Mouse (Mus musculus): ENCODE results near the gene Cst11.
"Not testable (repeated sequence)": the region's sequence is repeated elsewhere in the genome, so short reads cannot be mapped to it uniquely, and the experiment has no call there.

The Cst11 gene

DNA sequence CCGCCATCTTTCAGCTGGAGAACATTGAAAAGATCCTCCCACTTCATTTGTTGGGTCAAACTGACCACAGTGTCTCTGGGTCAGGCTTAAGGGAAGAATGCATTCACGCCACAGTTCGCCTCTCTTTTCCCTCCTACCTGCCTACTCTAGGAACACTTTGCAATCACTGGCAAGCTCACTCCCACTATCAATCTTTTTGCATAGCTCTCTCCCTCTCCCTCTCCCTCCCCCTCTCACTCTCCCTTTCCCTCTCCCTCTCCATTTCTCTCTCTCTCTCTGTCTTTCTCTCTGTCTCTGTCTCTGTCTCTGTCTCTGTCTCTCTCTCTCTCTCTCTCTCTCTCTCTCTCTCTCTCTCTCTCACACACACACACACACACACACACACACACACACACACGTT, at the start of gene Cst11:
TSS of gene Cst11 (minus strand) at position 101 of the 400 bp plus-strand sequence.
- not testable (repeated sequence) for DNase-seq

DNA sequence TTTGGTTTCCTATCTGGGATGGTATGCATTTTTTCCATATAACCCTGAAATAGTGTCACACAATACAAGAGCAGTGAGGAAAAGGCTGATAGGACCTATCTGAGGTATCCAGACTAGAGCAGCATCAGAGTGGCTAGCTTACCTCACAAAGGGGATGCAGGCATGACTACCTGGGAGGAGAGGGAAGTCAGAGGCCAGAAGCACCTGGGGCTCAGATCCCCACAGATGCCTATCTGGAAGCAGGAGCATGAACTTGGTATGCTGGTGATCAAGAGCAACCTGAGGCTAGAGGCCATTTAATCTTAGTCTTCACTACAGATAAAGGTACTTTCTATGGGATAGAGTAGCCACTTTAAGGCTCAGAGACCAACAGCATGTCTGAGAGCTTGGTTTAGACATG, 48.6 kb upstream of the Cst11 start, which contains the start of gene Cst13:
TSS of gene Cst13 (plus strand) at position 173 of the 400 bp plus-strand sequence.
- DNase-seq: no peak

GRCm38 (mm10) chr2:148806696-148807095, 35.4 kb upstream of the Cst11 start:
- DNase-seq: no peak

DNA sequence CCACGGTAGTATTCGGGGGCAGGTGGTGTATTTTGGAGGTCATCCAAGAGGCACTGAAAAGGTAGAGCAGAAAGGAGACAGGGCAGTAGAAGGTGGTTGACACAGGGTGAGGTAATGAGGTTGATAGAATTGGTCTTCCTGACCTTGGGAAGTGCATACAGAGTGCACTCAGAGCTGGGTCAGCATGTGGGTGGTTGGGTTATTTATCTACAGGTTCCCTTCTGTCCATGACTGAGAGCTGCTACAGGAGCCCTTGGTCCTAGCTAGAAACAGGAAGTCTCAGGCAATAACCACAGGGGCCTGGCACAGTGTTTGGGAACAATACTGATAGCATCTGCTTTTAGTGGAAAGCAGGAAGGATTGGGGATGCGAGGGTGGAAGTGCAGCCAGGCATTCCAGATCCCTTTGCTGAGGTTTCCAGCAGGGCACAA, 30.2 kb upstream of the Cst11 start:
- DNase-seq: no peak

DNA sequence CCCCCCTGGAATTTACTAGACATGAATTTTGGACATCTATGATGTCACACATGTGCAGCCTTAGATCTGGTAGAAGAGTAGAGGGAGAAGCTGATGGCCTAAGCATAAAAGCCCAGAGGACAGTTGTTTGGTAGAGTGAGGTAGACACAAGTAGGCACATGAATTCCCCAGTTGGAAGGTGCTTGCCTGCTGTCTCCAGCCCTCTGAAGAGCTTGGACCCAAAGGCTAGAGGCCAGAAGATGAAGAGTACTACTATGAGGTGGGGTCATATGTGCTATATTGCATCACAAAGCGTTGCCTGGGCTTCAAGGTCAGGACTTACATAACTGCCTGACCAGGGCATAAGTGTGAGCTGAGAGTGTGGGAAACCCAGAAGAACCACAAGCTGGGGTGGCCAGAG, 27.2 kb upstream of the Cst11 start, which contains the start of gene Cst8:
TSS of gene Cst8 (plus strand) at position 301 of the 400 bp plus-strand sequence.
- no peak for DNase-seq

DNA sequence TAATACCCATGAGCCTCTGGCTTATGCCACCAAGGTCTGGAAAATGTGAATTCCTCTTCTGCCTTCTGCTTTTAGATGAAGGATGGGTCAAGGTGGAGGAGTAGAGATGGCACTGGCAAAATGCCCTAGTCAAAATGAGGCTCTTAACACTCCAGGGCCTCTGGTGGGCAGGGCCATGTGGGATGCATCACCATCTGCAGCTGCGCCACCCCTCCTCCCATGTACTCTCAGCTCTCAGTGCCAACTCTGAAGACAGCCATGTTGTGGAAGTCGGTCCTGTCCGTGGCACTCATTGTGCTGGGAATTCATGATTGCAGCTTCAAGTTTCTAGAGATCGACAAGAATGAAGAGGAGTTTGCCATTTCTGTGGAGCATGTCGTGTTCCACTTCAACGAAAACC, 17.8 kb upstream of the Cst11 start, which contains the start of gene Cst12:
TSS of gene Cst12 (plus strand) at position 220 of the 400 bp plus-strand sequence.
- DNase-seq: no peak

DNA sequence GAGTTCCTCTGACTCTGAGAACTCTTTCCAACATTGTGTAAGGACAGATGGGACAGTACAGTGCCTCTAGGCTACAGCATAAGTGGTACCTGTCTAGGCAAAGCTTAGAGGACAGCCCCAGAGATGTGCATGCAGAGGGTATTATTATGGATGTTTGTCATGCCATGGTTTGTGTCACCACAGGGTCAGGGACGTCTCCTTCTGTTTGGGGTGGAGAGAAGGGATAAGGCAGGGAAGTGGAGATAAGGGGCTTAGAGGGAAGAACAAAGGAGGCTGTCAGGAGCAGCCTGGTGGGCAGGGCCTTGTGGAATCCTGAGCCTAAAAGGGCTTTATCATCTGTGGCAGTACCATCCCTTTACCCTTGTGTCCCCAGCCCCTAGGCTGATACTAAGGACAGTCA, 10.4 kb upstream of the Cst11 start, which contains the start of gene 8030411F24Rik:
TSS of gene 8030411F24Rik (plus strand) at position 301 of the 400 bp plus-strand sequence.
- DNase-seq: no peak

GRCm38 (mm10) chr2:148763648-148764388, 7.5 kb downstream of the Cst11 start:
- DNase-seq: peak; percentile 74

DNA sequence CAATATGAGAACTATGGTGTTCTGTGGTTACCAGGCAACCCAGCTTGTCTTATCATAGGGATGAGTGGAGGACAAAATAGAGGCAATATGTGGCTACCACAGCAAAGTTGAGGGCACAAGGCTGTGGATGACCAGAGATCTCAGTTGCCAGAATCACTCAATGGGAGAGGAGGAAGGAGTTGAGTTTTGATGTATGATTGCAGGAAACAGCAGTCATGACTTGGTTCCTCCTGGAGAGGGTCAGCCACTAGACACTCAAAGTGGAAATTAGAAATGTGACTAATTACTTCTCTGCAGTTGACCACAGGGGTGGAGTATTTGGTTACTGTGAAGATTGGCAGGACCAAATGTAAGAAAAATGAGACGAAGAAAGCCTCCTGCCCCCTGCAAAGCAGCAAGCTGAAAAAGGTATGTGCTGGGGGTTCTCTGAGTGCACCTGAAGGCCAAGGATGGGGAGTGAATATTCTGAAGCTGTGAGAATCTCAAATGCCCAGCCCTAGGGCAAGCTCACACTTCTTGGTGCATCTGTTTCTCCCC, 16.9 kb downstream of the Cst11 start:
- no peak for DNase-seq

DNA sequence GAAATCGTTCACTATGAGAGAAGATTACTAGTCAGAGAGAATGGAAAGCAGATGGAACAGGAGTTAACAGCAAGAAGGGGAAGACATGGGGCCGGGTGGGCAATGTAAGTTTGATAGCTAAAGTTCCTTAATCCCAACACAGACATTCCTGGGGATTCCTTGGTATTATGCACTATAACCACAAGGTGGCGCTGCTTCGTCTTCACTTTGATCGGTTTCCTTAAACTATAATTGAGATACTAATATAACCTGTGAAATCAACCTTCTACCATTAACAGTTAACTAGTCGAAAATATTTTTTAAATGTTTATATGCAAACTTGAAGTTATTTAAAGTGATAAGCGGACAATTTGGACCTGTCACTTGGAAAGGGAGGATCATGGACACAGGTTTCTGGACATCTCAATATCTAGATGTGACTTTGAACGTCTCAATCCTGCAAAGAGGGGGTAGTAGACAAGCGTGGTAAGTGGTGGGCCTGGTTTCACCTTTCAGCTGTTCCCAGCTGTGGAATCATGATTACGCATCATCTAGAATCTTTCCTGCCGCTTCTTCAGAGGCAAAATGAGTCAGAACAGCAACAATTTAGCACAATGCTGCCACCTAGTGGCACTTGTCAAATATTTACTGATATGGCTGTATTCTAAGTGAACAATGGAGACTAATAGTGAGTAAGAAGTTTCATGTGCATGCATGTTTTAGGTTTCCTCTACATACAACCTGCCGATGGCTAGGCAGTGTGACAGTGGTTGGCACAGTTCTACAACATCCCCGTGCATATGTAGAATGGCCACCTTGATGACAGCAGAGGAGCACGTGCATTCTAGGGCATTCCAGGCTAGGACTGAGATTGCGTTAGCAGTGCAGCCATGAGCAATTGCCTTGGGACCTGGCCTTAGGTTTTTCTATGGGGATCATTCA, 19.1 kb downstream of the Cst11 start:
- peak; percentile 80 to 82 for DNase-seq

- DNase-seq: no peak
These were observed 21.2 kb downstream of the Cst11 start, which contains the start of gene Cstl1 for GRCm38 (mm10) chr2:148750058-148750457. Gene Cstl1 (plus strand): TSS chr2:148750358.

- no peak for DNase-seq
These were observed 27.4 kb downstream of the Cst11 start for GRCm38 (mm10) chr2:148743846-148744407.

GRCm38 (mm10) chr2:148743001-148743400, 28.3 kb downstream of the Cst11 start:
- DNase-seq: no peak

DNA sequence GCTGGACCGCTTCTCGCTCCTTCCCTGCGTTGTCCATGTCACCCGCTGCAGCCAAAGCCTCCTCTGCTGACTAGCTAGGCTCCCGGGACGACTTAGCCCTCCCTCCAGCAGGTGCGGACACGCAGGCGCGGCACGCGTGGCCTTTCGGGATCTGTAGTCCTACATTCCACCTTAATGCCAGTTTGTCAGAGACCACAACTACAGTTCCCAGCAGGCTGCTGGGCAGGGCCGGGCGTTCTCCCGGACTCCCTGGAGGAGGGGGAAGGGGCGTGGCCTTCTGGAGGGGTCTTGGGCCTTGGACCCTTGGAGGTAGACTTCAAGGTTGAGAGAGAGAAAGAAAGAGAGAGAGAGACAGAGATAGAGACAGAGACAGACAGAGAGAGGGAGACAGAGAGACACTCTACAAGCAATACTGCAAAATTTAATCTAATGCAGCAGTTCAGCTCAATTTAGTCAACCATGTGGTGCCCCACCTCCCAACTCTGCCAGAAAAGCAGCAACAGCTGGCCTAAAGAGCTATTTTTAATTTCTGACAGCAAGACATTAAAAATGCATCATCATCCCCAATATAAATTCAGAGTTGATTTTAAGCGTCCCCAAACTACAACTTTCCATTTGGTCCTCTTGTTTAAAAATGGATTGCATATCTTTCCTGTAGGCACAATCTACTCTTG, 38.8 kb downstream of the Cst11 start, which contains the start of gene Napb:
TSS of gene Napb (minus strand) at position 141 of the 674 bp plus-strand sequence.
- peak; percentile 46 to 47 for DNase-seq

DNA sequence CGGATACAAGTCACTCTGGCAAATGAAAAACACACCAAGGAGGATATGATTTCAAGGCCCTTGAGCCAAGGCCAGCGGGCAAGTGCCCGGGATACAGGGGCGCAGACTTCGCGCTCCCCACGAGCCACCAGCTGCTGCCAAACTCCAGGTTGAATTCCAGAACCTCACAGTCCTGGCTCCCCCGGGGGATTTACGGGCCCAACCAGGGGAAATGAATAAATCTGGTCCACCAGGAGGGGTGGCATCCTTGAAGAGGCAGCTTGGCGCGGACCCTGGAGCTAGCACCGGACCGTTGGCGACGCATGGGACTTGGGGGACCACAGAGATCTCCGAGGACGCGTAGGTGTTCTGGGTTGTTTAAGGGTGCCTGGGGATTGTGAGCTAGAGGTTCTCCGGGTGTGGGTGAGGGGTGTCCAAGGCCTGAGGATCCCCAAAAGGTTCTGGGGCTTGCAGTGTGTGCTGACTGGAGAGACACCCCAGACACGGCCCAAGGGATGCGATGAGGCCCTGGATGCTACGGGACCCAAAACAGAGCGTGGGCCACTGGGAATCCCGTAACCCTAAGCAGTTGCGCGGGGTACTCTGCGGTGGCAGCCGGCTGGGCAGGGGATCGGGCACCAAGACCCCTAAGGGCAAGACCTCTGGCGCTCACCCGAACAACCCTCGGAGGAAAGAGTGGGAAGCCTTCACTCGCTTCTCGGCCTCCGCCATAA, 39.5 kb downstream of the Cst11 start:
- DNase-seq: no peak

- no peak for DNase-seq
These were observed 51.9 kb downstream of the Cst11 start for GRCm38 (mm10) chr2:148719271-148719995.

Measured in B cell, adult 2 months (primary cell).